Mouse (Mus musculus) stomach, embryonic 14.5 days (tissue): ENCODE data around the gene M6pr. TPM values are rescaled to one million over a fixed set of nuclear protein-coding genes. Genes with fewer than 3 reads are reported as not detected.
"Not testable (repeated sequence)": the region's sequence is repeated elsewhere in the genome, so short reads cannot be mapped to it uniquely, and the experiment has no call there.

Source experiments
- ATAC-seq: fragments of 200-750 bp; cut with Nextera tagmentation; 2 replicates; pipeline ENCODE4 v1.8.0; 2017; ENCODE audit warnings: low read depth, moderate TSS enrichment; ENCODE audit not compliant: insufficient number of reproducible peaks, insufficient read depth, low FRiP score
- H3K27ac ChIP-seq: fragments of 300-500 bp; sonication (generic); 2 replicates; pipeline ENCODE4 v1.5.1; 2014; ENCODE audit warnings: mild to moderate bottlenecking, low read length, moderate library complexity, mixed read lengths
- H3K27me3 ChIP-seq: fragments of 300-500 bp; sonication (generic); 2 replicates; pipeline ENCODE4 v1.6.1; 2014; ENCODE audit warnings: low read length, control low read depth, mixed read lengths; ENCODE audit not compliant: control insufficient read depth, insufficient read depth
- H3K36me3 ChIP-seq: fragments of 300-500 bp; sonication (generic); 2 replicates; pipeline ENCODE4 v1.6.1; 2014; ENCODE audit warnings: mild to moderate bottlenecking, control low read depth, low read length, moderate library complexity, mixed read lengths; ENCODE audit not compliant: control insufficient read depth, insufficient read depth
- H3K4me1 ChIP-seq: fragments of 300-500 bp; sonication (generic); 2 replicates; pipeline ENCODE4 v1.6.1; 2014; ENCODE audit warnings: low read length, control low read depth, mixed read lengths; ENCODE audit not compliant: control insufficient read depth, insufficient read depth
- H3K4me2 ChIP-seq: fragments of 300-500 bp; sonication (generic); replicated peaks from 2 replicates; pipeline ENCODE4 v1.6.1; 2014; ENCODE audit warnings: low read depth, low read length, control low read depth
- H3K4me3 ChIP-seq: fragments of 300-500 bp; sonication (generic); 2 replicates; pipeline ENCODE4 v1.5.1; 2014; ENCODE audit warnings: low read depth, low read length, control low read depth
- H3K9ac ChIP-seq: fragments of 300-500 bp; sonication (generic); replicated peaks from 2 replicates; pipeline ENCODE4 v1.6.1; 2014; ENCODE audit warnings: low read depth, mild to moderate bottlenecking, control low read depth, low read length, moderate library complexity, mixed read lengths
- H3K9me3 ChIP-seq: fragments of 300-500 bp; sonication (generic); 2 replicates; pipeline ENCODE4 v1.6.1; 2016; ENCODE audit warnings: low read depth, low read length, control low read depth; ENCODE audit not compliant: control insufficient read depth
- WGBS: fragments of 180-500 bp; shearing (Covaris S2); extraction: QIAGEN DNeasy Blood & Tissue Kit; methylation state at CpG from one replicate; pipeline ENCODE4 v1.1.7; 2014; 5-methylcytosine and 5-hydroxymethylcytosine counted together
- polyA plus RNA-seq: library from polyadenylated mRNA; unstranded; fragments of >200 nt; fragmentation: Nextera tagmentation; extraction: Ambion mirVana; gene quantifications from 2 replicates; pipeline ENCODE4 v1.2.1, GENCODE M21; 2014

Gene M6pr
- polyA plus RNA-seq, 1 experiment from 2014 or later = 108 TPM

- Histone ChIP-seq H3K9ac (peak within 1 kb of the TSS; percentile 61), H3K9me3 (no peaks in the 10 kb centered on the region), H3K4me3 (peak within 1 kb of the TSS; percentile 71), H3K4me2 (peak within 1 kb of the TSS; percentile 58), H3K27me3 (no peaks in the 10 kb centered on the region), H3K27ac (peak within 1 kb of the TSS; percentile 96), H3K36me3 (no peaks in the 10 kb centered on the region; the same call in 1 of the 2 replicates), H3K4me1 (peaks cover 20% of the 10 kb centered on the region; the same call in 1 of the 2 replicates)
- 0 out of 2 replicates have a peak, but pooled peaks have one; percentile 3 for ATAC-seq
- 2% methylated on average over 17 of the region's 17 CpGs for WGBS
Observed at GRCm38 (mm10) chr6:122340349-122341000, 32.0 kb downstream of the M6pr start, which contains the start of gene Phc1. Gene Phc1, minus strand, starts transcription at chr6:122340561.

GRCm38 (mm10) chr6:122341038-122341810, 32.7 kb downstream of the M6pr start:
- no peak for ATAC-seq
- no peaks in the 10 kb centered on the region; the same call in 1 of the 2 replicates for H3K36me3 ChIP-seq
- H3K9ac ChIP-seq = no peak overlapping the region
- no peaks in the 10 kb centered on the region for H3K9me3 ChIP-seq
- H3K27me3 ChIP-seq = no peaks in the 10 kb centered on the region
- peak overlapping the region; percentile 58 for H3K4me2 ChIP-seq
- H3K4me1 ChIP-seq = peaks cover 20% of the 10 kb centered on the region; the same call in 1 of the 2 replicates
- 48% methylated on average over 7 of the region's 7 CpGs for WGBS
- peak overlapping the region; percentile 96 for H3K27ac ChIP-seq
- H3K4me3 ChIP-seq = 0 out of 2 replicates have a peak overlapping the region, but pooled peaks have one; percentile 71

- Histone ChIP-seq H3K4me2 (no peak overlapping the region), H3K36me3 (no peaks in the 10 kb centered on the region), H3K27me3 (no peaks in the 10 kb centered on the region), H3K9me3 (no peaks in the 10 kb centered on the region), H3K4me3 (no peak overlapping the region), H3K27ac (no peak overlapping the region), H3K4me1 (peaks cover 20% of the 10 kb centered on the region; the same call in 1 of the 2 replicates), H3K9ac (no peak overlapping the region)
- no peak for ATAC-seq
- 16% methylated on average over 5 of the region's 5 CpGs for WGBS
Observed at GRCm38 (mm10) chr6:122342125-122342524, 33.6 kb downstream of the M6pr start.

- no peak for ATAC-seq
- no peak overlapping the region for H3K4me3 ChIP-seq
- WGBS = 17% methylated on average over 10 of the region's 10 CpGs
- H3K27ac ChIP-seq = no peak overlapping the region
- no peaks in the 10 kb centered on the region for H3K27me3 ChIP-seq
- no peak overlapping the region for H3K4me2 ChIP-seq
- H3K9ac ChIP-seq = no peak overlapping the region
- no peaks in the 10 kb centered on the region for H3K36me3 ChIP-seq
- no peaks in the 10 kb centered on the region for H3K9me3 ChIP-seq
- H3K4me1 ChIP-seq = peaks cover 11% of the 10 kb centered on the region; the same call in 1 of the 2 replicates
Observed at GRCm38 (mm10) chr6:122343719-122344118, 35.2 kb downstream of the M6pr start.

GRCm38 (mm10) chr6:122344386-122345116, 36.0 kb downstream of the M6pr start:
- Histone ChIP-seq H3K9me3 (no peaks in the 10 kb centered on the region), H3K27me3 (no peaks in the 10 kb centered on the region), H3K9ac (no peak overlapping the region), H3K36me3 (no peaks in the 10 kb centered on the region), H3K27ac (no peak overlapping the region), H3K4me1 (peaks cover 9% of the 10 kb centered on the region; the same call in 1 of the 2 replicates), H3K4me2 (no peak overlapping the region), H3K4me3 (no peak overlapping the region)
- ATAC-seq = no peak
- 38% methylated on average over 9 of the region's 9 CpGs for WGBS

- 60% methylated on average over 6 of the region's 6 CpGs for WGBS
- no peaks in the 10 kb centered on the region for H3K36me3 ChIP-seq
- no peak overlapping the region for H3K4me3 ChIP-seq
- H3K9me3 ChIP-seq = no peaks in the 10 kb centered on the region
- no peak overlapping the region for H3K9ac ChIP-seq
- no peak overlapping the region for H3K27ac ChIP-seq
- H3K27me3 ChIP-seq = no peaks in the 10 kb centered on the region
- H3K4me2 ChIP-seq = no peak overlapping the region
- peaks cover 9% of the 10 kb centered on the region; the same call in 1 of the 2 replicates for H3K4me1 ChIP-seq
- ATAC-seq = no peak
Observed at GRCm38 (mm10) chr6:122345731-122346130, 37.2 kb downstream of the M6pr start.

- Histone ChIP-seq H3K4me1 (peaks cover 9% of the 10 kb centered on the region; the same call in 1 of the 2 replicates), H3K27me3 (no peaks in the 10 kb centered on the region), H3K4me2 (no peak overlapping the region), H3K36me3 (no peaks in the 10 kb centered on the region), H3K27ac (no peak overlapping the region), H3K9ac (no peak overlapping the region), H3K9me3 (no peaks in the 10 kb centered on the region), H3K4me3 (no peak overlapping the region)
- 81% methylated on average over 6 of the region's 7 CpGs for WGBS
- no peak for ATAC-seq
Observed at GRCm38 (mm10) chr6:122346399-122346798, 37.9 kb downstream of the M6pr start.

- not testable (repeated sequence) for H3K9ac ChIP-seq, H3K4me3 ChIP-seq, H3K27ac ChIP-seq, ATAC-seq, H3K9me3 ChIP-seq, H3K4me1 ChIP-seq, H3K4me2 ChIP-seq, H3K36me3 ChIP-seq, H3K27me3 ChIP-seq
- WGBS = 35% methylated on average over 1 of the region's 1 CpGs
Observed at GRCm38 (mm10) chr6:122347326-122347725, 38.8 kb downstream of the M6pr start.
